Mouse (Mus musculus) adrenal gland, postnatal 25 days (tissue): ENCODE data around the gene Chchd6. TPM values are rescaled to one million over a fixed set of nuclear protein-coding genes. Genes with fewer than 3 reads are reported as not detected.

Source experiments
- total RNA-seq: library from RNA; stranded (reverse); gene quantifications from 2 replicates; pipeline ENCODE4 v1.2.3, GENCODE M21; 2021

Gene Chchd6
- total RNA-seq, 1 experiment from 2014 or later = 22.1 TPM

Other genes with a start within 250 kb of the Chchd6 start
- 137 and 164 TPM in 2 replicates for gene Plxna1, start 233.0 kb downstream of the Chchd6 start, total RNA-seq
- gene Txnrd3, start 48.3 kb upstream of the Chchd6 start, total RNA-seq = 10.3 and 12.8 TPM in 2 replicates
- not detected in 2 replicates for gene Vmn1r40, start 111.9 kb upstream of the Chchd6 start, total RNA-seq
- not detected in 2 replicates for gene Vmn1r41, start 145.1 kb upstream of the Chchd6 start, total RNA-seq